Mouse (Mus musculus): ENCODE data around the gene Dip2c. TPM values are rescaled to one million over a fixed set of nuclear protein-coding genes. Genes with fewer than 3 reads are reported as not detected.

Dip2c gene
- polyA plus RNA-seq, 1 experiment from 2014 or later = 3.5 TPM

- H3K27me3 ChIP-seq (replicated peaks; ENCODE audit: insufficient read depth, low read length) = no peaks in the 10 kb centered on the region
- DNase-seq (ENCODE audit: low spot score) (no peak), ATAC-seq (no peak)
- H3K36me3 ChIP-seq (ENCODE audit: insufficient read depth, low read length) = no peaks in the 10 kb centered on the region
- no peaks in the 10 kb centered on the region for H3K9me3 ChIP-seq (ENCODE audit: low read length)
- no peak overlapping the region for H3K27ac ChIP-seq (ENCODE audit: low read length)
- no peak overlapping the region for H3K4me3 ChIP-seq (ENCODE audit: low read depth, low read length)
- WGBS = 84% methylated on average over 3 of the region's 3 CpGs
- no peak overlapping the region for H3K4me2 ChIP-seq (replicated peaks; ENCODE audit: low read depth, low read length)
- no peak overlapping the region for H3K9ac ChIP-seq (replicated peaks; ENCODE audit: low read depth)
- H3K4me1 ChIP-seq (ENCODE audit: insufficient read depth, low read depth, low read length) = no peaks in the 10 kb centered on the region
- TF ChIP-seq EP300 (IDR thresholded peaks at IDR 0.05) (no peak), CTCF (IDR thresholded peaks at IDR 0.05) (no peak)
Measured at GRCm38 (mm10) chr13:9393470-9393869, 117.1 kb downstream of the Dip2c start.

DNA sequence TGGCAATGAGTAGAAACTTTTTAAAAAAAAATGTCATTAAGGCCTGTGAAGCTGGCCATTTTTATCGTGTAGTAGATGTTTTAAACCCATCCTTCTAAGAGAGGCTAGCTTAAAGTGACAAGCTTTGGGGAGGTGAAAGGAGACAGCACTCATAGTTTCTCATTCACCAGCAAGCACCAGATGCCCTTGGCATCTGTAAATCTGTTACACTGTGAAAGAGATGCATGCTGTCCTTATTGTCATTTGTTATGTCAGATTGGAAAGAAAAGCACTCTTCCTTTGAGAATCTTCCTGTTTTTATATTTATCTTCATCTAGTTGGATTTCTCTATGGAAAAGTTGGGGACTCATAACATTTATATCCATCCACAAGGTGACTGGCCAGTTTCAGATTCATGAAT lies 119.0 kb downstream of the Dip2c start:
- DNase-seq (ENCODE audit: low spot score) (no peak), ATAC-seq (no peak)
- no peaks in the 10 kb centered on the region for H3K27me3 ChIP-seq (replicated peaks; ENCODE audit: insufficient read depth, low read length)
- no peak overlapping the region for H3K9ac ChIP-seq (replicated peaks; ENCODE audit: low read depth)
- H3K4me1 ChIP-seq (ENCODE audit: insufficient read depth, low read depth, low read length) = no peaks in the 10 kb centered on the region
- no peaks in the 10 kb centered on the region for H3K9me3 ChIP-seq (ENCODE audit: low read length)
- H3K4me3 ChIP-seq (ENCODE audit: low read depth, low read length) = no peak overlapping the region
- TF ChIP-seq CTCF (IDR thresholded peaks at IDR 0.05) (no peak), EP300 (IDR thresholded peaks at IDR 0.05) (no peak)
- 47% methylated on average over 1 of the region's 1 CpGs for WGBS
- no peaks in the 10 kb centered on the region for H3K36me3 ChIP-seq (ENCODE audit: insufficient read depth, low read length)
- no peak overlapping the region for H3K4me2 ChIP-seq (replicated peaks; ENCODE audit: low read depth, low read length)
- H3K27ac ChIP-seq (ENCODE audit: low read length) = no peak overlapping the region

DNA sequence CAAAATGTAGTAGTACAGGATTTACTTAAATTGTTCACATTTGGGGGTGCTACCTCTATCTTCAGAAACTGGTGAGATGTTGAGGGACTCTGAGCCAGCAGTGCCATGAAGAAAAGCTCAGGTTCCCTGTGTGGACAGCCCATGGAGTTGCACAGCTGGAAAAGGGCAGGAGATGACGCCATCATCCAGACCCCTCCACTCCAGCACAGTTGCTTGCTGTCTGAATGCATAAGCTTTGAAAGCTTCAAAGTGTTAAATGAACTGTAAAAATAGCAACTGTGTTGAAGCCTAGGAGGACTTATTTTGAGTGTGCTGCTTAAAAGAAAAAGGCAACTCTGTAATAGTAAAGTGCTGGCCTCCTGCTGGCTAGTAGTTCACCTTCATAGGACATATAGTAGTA lies 122.5 kb downstream of the Dip2c start:
- Histone ChIP-seq H3K27ac (ENCODE audit: low read length) (no peak overlapping the region), H3K4me3 (ENCODE audit: low read depth, low read length) (no peak overlapping the region), H3K4me2 (replicated peaks; ENCODE audit: low read depth, low read length) (no peak overlapping the region), H3K27me3 (replicated peaks; ENCODE audit: insufficient read depth, low read length) (no peaks in the 10 kb centered on the region), H3K9ac (replicated peaks; ENCODE audit: low read depth) (no peak overlapping the region), H3K9me3 (ENCODE audit: low read length) (no peaks in the 10 kb centered on the region), H3K36me3 (ENCODE audit: insufficient read depth, low read length) (no peaks in the 10 kb centered on the region), H3K4me1 (ENCODE audit: insufficient read depth, low read depth, low read length) (no peaks in the 10 kb centered on the region)
- no peak for DNase-seq (ENCODE audit: low spot score)
- no peak for ATAC-seq
- WGBS = 71% methylated on average over 1 of the region's 1 CpGs
- TF ChIP-seq CTCF (IDR thresholded peaks at IDR 0.05) = no peak
- TF ChIP-seq EP300 (IDR thresholded peaks at IDR 0.05) = no peak

GRCm38 (mm10) chr13:9405399-9405798 lies 129.1 kb downstream of the Dip2c start:
- H3K4me1 ChIP-seq (ENCODE audit: insufficient read depth, low read depth, low read length) = no peaks in the 10 kb centered on the region
- no peak for DNase-seq (ENCODE audit: low spot score)
- no peak overlapping the region for H3K4me3 ChIP-seq (ENCODE audit: low read depth, low read length)
- H3K9me3 ChIP-seq (ENCODE audit: low read length) = no peaks in the 10 kb centered on the region
- no peaks in the 10 kb centered on the region for H3K27me3 ChIP-seq (replicated peaks; ENCODE audit: insufficient read depth, low read length)
- no peak overlapping the region for H3K9ac ChIP-seq (replicated peaks; ENCODE audit: low read depth)
- no peak overlapping the region for H3K4me2 ChIP-seq (replicated peaks; ENCODE audit: low read depth, low read length)
- ATAC-seq = no peak
- H3K27ac ChIP-seq (ENCODE audit: low read length) = no peak overlapping the region
- no peaks in the 10 kb centered on the region for H3K36me3 ChIP-seq (ENCODE audit: insufficient read depth, low read length)
- TF ChIP-seq EP300 (IDR thresholded peaks at IDR 0.05) (no peak), CTCF (IDR thresholded peaks at IDR 0.05) (no peak)
- 38% methylated on average over 1 of the region's 1 CpGs for WGBS

DNA sequence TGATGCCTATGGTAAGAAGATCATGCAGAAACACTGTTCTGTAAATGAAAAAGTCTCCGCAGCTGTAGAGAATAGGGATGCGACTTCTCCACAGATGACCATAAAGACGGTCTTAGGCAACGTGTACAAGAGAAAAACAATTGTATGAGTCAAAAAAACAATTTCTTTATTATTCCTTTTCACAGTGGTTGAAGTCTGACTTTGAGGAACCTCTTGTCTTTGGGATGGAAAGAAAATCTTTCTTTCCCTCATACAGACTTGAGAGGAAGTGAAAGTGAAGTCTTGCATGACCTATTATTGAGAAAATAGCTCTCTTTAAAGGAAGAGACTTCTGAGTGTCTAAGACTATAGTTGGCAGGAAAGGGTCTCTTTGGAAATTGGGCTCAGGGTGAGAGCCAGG lies 132.7 kb downstream of the Dip2c start:
- H3K4me2 ChIP-seq (replicated peaks; ENCODE audit: low read depth, low read length) = no peak overlapping the region
- H3K9me3 ChIP-seq (ENCODE audit: low read length) = no peaks in the 10 kb centered on the region
- no peak overlapping the region for H3K9ac ChIP-seq (replicated peaks; ENCODE audit: low read depth)
- 84% methylated on average over 4 of the region's 4 CpGs for WGBS
- H3K4me1 ChIP-seq (ENCODE audit: insufficient read depth, low read depth, low read length) = no peaks in the 10 kb centered on the region
- H3K36me3 ChIP-seq (ENCODE audit: insufficient read depth, low read length) = no peaks in the 10 kb centered on the region
- H3K4me3 ChIP-seq (ENCODE audit: low read depth, low read length) = no peak overlapping the region
- H3K27ac ChIP-seq (ENCODE audit: low read length) = no peak overlapping the region
- DNase-seq (ENCODE audit: low spot score) (no peak), ATAC-seq (no peak)
- TF ChIP-seq EP300 (IDR thresholded peaks at IDR 0.05) = no peak
- TF ChIP-seq CTCF (IDR thresholded peaks at IDR 0.05) = no peak
- H3K27me3 ChIP-seq (replicated peaks; ENCODE audit: insufficient read depth, low read length) = no peaks in the 10 kb centered on the region

DNA sequence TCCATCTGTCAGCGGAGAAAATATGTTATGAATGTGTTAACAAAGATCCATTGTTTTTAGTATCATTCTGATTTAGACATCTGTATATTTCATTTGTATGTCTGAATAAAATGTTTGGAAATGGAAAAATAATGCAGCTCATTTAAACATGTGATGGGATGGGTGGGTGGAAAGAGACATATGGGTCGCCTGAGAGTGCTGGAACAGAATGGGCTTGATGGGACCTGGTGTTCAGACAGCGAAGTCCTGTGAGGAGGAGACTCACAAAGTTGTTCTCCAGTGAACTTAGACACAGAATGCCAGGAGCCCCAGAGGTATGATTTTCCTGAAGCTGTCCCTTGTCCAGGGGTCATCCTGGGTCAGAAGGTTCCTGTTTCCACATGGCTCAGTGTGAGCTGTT lies 142.1 kb downstream of the Dip2c start:
- no peak overlapping the region for H3K27ac ChIP-seq (ENCODE audit: low read length)
- no peak overlapping the region for H3K4me3 ChIP-seq (ENCODE audit: low read depth, low read length)
- WGBS = 87% methylated on average over 3 of the region's 3 CpGs
- H3K9me3 ChIP-seq (ENCODE audit: low read length) = no peaks in the 10 kb centered on the region
- DNase-seq (ENCODE audit: low spot score) = no peak
- H3K9ac ChIP-seq (replicated peaks; ENCODE audit: low read depth) = no peak overlapping the region
- TF ChIP-seq EP300 (IDR thresholded peaks at IDR 0.05) (no peak), CTCF (IDR thresholded peaks at IDR 0.05) (no peak)
- ATAC-seq = peak; percentile 19; the same call in 1 of the 2 replicates
- no peak overlapping the region for H3K4me2 ChIP-seq (replicated peaks; ENCODE audit: low read depth, low read length)
- H3K27me3 ChIP-seq (replicated peaks; ENCODE audit: insufficient read depth, low read length) = no peaks in the 10 kb centered on the region
- H3K4me1 ChIP-seq (ENCODE audit: insufficient read depth, low read depth, low read length) = peaks cover 4% of the 10 kb centered on the region; the same call in 1 of the 2 replicates
- no peaks in the 10 kb centered on the region for H3K36me3 ChIP-seq (ENCODE audit: insufficient read depth, low read length)

DNA sequence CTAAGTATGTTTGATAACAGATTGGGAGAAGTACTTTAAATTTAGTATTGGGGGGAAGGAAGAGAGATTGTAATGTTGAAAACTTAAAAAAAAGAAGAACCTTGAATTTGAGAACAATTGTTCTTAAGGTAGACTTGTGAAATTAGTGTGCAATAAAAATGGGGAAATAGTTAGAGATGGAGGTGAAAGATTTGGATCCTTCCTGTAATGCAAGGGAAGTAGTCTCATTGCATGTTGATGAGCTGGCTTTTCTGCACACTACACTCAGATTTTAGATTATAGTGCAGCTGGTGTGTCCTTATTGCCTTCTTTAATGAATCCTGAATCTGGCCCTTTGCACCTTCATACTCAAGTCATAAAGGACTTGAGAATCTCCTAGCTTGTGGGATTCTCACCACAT lies 142.9 kb downstream of the Dip2c start:
- DNase-seq (ENCODE audit: low spot score) (peak; percentile 27), ATAC-seq (no peak)
- Histone ChIP-seq H3K4me3 (ENCODE audit: low read depth, low read length) (no peak overlapping the region), H3K36me3 (ENCODE audit: insufficient read depth, low read length) (no peaks in the 10 kb centered on the region), H3K4me2 (replicated peaks; ENCODE audit: low read depth, low read length) (no peak overlapping the region), H3K9ac (replicated peaks; ENCODE audit: low read depth) (no peak overlapping the region), H3K4me1 (ENCODE audit: insufficient read depth, low read depth, low read length) (peaks cover 4% of the 10 kb centered on the region; the same call in 1 of the 2 replicates), H3K27me3 (replicated peaks; ENCODE audit: insufficient read depth, low read length) (no peaks in the 10 kb centered on the region), H3K9me3 (ENCODE audit: low read length) (no peaks in the 10 kb centered on the region), H3K27ac (ENCODE audit: low read length) (no peak overlapping the region)
- no peak for TF ChIP-seq EP300 (IDR thresholded peaks at IDR 0.05)
- TF ChIP-seq CTCF (IDR thresholded peaks at IDR 0.05) = no peak
